Mouse (Mus musculus): ENCODE data around the gene Mup5. TPM values are rescaled to one million over a fixed set of nuclear protein-coding genes. Genes with fewer than 3 reads are reported as not detected.
"Not testable (repeated sequence)": the region's sequence is repeated elsewhere in the genome, so short reads cannot be mapped to it uniquely, and the experiment has no call there.

Gene Mup5
- polyA plus RNA-seq (2012; rRNA removed) = not detected in 2 replicates

DNA sequence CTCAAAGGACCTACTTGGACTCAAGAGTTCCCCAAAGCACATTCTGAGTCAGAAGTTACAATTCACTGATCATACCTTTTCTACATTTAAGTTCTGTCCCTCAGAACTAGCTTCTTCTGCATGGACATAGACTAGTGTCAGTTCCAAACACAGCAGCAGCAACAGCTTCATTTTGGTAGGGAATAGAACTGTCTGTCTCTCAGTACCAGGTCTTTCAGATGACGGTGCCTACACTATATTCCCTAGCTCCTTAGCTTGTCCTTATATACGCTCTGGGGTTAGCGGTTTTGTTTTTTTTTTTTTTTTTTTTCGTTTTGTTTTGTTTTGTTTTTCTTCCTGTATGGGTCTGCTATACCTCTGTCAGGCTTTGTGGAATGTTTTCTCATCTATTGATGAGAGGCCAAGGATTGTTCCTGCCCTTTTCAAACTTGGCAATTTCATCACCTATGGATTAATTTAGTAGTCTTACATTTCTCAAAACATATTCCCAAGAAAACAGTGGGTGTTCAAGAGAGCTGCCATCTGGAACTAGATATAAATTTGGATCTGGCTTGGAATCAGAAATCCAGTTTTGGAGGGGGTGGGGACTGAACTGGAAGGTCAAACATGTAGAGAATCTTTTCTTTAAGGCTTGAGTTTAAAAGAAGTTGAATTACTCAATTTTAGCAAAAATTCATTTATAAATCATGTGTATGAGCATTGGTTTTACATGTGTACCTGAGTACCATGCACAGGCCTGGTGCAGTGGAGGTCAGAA lies at the start of gene Mup5:
Gene Mup5 (minus strand): TSS at position 282 of the 757 bp plus-strand sequence.
- DNase-seq (ENCODE audit: low read depth) = no peak
- no peak for TF ChIP-seq POLR2A (IDR thresholded peaks at IDR 0.05; ENCODE audit: borderline replicate concordance, extremely low read depth, insufficient read depth, insufficient read length, poor library complexity, severe bottlenecking)
- TF ChIP-seq CTCF (IDR thresholded peaks at IDR 0.05; ENCODE audit: borderline replicate concordance, extremely low read depth, insufficient read depth, insufficient read length) = no peak

DNA sequence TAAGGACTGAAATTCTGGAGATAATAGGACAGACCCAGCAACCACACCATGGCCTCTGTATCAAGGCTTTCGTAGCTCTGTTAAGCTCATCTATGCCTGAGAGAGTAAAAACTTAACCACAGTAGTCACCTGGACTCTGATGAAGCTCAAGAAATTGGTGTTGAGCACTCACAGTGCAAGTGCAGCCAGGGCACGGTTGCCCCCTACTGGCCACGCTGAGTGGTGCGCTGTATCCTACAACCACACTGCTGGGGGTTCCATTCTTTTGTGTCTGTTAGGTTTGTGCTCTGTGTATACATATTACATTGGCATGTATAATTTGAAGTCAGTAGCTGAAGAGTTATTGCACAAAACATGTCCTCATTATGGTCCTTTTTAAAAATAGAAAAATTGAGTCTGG lies 23.1 kb upstream of the Mup5 start:
- no peak for DNase-seq (ENCODE audit: low read depth)
- peak; percentile 51 for TF ChIP-seq CTCF (IDR thresholded peaks at IDR 0.05; ENCODE audit: borderline replicate concordance, extremely low read depth, insufficient read depth, insufficient read length)
- no peak for TF ChIP-seq POLR2A (IDR thresholded peaks at IDR 0.05; ENCODE audit: borderline replicate concordance, extremely low read depth, insufficient read depth, insufficient read length, poor library complexity, severe bottlenecking)

DNA sequence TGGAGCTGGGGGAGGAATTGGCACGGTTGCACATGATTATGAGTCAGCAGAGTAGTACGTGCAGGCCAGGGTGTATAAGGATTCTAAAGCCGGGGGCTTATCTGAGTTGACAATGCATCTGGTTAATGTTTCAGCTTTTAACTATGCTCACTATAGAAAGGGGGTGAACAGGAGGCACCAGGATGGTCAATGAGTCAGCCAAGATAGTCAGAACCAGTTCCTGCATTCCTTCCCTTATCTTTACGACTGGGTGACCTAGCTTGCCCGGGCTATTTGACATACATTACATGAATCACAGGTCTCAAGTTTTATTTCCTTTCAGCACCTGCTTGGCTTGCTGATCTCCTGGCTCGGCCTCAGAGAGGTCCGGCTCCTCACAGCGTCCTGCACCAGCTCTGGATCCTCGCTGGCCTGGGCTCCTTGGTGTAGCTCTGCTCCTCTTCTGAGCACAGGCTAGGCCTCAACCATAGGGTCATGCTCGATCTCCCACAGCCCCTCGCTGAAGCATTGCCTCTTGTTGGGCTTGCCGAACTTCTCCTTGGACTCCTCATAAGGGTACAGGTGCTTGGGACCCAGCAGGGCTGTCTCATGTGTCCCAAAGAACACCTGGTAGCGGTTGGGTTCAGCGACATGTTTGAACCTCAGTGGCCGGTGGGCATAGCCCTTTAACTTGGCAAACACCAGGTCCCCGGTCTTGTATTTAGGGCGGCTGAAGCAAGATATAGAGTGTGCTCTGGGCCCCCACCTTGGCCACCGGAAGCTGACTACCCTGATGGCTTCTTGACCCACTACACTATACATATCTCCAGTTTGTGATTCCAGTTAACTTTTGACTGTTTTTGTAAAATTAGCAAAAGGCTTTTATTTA lies 21.0 kb upstream of the Mup5 start:
- TF ChIP-seq POLR2A (IDR thresholded peaks at IDR 0.05; ENCODE audit: borderline replicate concordance, extremely low read depth, insufficient read depth, insufficient read length, poor library complexity, severe bottlenecking) = no peak
- no peak for TF ChIP-seq CTCF (IDR thresholded peaks at IDR 0.05; ENCODE audit: borderline replicate concordance, extremely low read depth, insufficient read depth, insufficient read length)
- DNase-seq (ENCODE audit: low read depth) = no peak

DNA sequence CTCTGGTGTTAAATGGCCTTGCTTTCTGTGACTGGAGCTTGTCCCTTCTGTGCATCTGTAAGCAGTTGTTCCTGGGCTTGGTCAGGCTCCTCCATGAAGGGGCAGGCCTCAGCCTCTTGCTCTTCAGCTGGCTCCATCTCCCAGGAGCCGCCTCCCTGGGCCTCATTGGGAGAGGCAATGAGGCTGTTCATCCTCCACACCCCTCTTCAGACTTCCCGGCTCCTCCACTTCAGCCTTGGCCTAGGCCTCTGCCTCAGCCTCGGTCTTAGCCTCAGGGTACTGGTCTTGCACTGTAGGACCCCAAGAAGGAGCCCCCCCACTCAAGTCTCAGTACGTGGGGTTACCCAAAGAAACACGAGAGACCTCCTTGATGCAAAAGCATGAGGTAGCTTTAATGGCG lies 20.3 kb upstream of the Mup5 start:
- no peak for TF ChIP-seq POLR2A (IDR thresholded peaks at IDR 0.05; ENCODE audit: borderline replicate concordance, extremely low read depth, insufficient read depth, insufficient read length, poor library complexity, severe bottlenecking)
- no peak for TF ChIP-seq CTCF (IDR thresholded peaks at IDR 0.05; ENCODE audit: borderline replicate concordance, extremely low read depth, insufficient read depth, insufficient read length)
- no peak for DNase-seq (ENCODE audit: low read depth)

DNA sequence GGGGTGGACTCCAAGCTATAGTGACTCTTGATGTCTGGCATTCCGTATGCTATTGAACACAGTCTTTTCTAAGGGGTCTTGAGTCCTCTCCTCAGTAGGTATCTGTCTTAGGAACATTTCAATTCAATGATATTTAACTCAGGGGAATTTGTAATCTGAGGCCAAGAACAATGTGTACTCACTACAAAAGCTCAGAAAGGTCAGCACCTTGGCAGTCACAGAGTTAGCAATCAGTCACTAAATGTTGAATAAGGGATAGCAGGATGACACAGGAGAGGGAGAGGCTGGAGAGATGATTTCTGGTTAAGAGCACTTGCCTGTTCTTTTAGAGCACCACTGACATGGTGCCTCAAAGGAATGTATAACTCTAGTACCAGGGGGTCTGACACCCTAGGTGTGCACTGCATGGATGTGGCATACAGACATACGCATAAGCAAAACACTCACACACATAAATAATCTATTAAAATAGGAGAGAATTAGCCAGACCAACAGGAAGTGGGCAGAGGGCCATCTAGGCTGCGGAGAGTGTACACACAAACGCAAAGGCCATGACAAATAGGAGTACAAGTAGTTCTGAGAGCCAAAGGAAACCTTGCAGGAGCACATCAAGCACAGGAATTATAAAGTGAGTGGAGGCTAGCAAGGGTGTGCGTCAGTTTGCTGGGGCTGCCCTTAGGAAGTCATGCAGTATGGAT lies 9.9 kb upstream of the Mup5 start:
- DNase-seq (ENCODE audit: low read depth) = no peak
- TF ChIP-seq CTCF (IDR thresholded peaks at IDR 0.05; ENCODE audit: borderline replicate concordance, extremely low read depth, insufficient read depth, insufficient read length) = no peak
- no peak for TF ChIP-seq POLR2A (IDR thresholded peaks at IDR 0.05; ENCODE audit: borderline replicate concordance, extremely low read depth, insufficient read depth, insufficient read length, poor library complexity, severe bottlenecking)

DNA sequence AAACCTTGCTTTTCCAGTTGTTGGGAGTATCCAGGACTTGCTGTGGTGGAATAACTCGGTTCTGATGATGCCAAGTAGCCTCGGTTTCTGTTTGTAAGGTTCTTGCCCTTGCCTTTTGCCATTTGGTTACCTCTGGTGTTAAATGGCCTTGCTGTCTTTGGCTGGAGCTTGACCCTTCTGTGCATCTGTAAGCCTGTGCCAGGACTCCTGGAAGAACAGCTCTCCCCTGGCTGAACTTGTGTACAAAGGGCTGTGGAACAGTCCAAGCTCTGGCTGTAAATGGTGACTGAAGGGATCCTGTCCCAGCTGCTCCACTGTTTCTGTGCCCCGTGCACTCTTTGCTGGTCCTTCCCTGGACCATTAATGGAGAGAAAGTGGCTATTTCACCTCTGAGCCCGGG lies 5.8 kb downstream of the Mup5 start:
- DNase-seq (ENCODE audit: low read depth) = no peak
- TF ChIP-seq POLR2A (IDR thresholded peaks at IDR 0.05; ENCODE audit: borderline replicate concordance, extremely low read depth, insufficient read depth, insufficient read length, poor library complexity, severe bottlenecking) (no peak), CTCF (IDR thresholded peaks at IDR 0.05; ENCODE audit: borderline replicate concordance, extremely low read depth, insufficient read depth, insufficient read length) (no peak)

DNA sequence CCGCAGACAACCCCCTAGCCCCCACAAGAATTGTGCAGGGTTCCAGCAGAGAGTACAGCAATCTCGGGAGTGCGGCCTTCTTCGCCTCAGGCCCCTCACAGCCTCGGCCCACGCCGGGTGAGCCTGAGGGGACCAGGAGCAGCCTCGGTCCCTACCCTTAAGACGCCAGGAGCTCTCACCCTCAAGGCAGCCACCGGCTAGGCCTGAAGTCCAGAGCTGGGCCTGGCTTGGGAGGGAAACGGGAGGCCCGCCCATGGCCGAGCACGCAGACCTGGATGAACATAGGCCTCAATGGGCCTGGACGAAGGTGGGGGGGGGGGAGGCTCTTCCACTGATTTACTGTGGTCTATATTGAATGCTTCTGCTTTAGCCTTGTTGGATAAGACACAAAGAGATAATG lies 11.8 kb downstream of the Mup5 start:
- TF ChIP-seq POLR2A (IDR thresholded peaks at IDR 0.05; ENCODE audit: borderline replicate concordance, extremely low read depth, insufficient read depth, insufficient read length, poor library complexity, severe bottlenecking) = no peak
- TF ChIP-seq CTCF (IDR thresholded peaks at IDR 0.05; ENCODE audit: borderline replicate concordance, extremely low read depth, insufficient read depth, insufficient read length) = no peak
- no peak for DNase-seq (ENCODE audit: low read depth)

DNA sequence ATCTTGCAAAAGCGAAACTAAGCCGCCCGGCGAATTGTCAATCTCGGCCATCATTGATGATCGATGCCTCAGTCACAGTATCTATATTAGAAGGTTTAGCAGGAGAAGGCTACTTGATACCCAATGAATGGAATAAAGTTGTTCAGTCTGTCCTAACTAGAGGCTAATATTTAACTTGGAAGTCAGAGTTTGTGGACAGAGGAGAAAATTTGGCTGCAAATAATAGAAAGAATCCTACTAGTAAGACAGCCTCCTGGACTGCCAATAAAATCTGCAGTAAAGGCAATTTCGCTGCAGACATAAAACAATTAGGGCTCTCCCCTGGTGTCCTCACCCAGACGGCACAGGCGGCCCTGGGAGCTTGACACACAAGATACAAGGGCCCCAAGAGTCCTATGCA lies 12.5 kb downstream of the Mup5 start:
- DNase-seq (ENCODE audit: low read depth) = not testable (repeated sequence)

DNA sequence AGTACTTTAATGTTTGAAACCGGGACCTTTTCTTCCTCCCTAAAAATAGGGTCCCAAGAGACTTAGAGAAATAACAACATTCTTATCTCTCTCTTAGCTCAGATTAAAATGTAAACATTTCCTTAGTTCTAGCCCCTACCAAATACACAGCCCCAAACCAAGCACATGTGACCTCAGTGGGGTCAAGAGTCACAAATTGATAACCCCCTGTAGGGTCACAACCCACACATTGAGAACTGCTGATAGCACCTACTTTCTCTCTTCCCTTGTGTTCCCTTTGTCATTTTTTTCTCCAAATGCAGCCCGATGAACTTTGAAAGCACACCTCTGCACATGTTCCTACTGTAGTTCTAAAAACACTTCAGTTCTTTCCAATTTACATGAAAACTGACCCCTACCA lies 19.4 kb downstream of the Mup5 start:
- TF ChIP-seq CTCF (IDR thresholded peaks at IDR 0.05; ENCODE audit: borderline replicate concordance, extremely low read depth, insufficient read depth, insufficient read length) (no peak), POLR2A (IDR thresholded peaks at IDR 0.05; ENCODE audit: borderline replicate concordance, extremely low read depth, insufficient read depth, insufficient read length, poor library complexity, severe bottlenecking) (no peak)
- DNase-seq (ENCODE audit: low read depth) = no peak

DNA sequence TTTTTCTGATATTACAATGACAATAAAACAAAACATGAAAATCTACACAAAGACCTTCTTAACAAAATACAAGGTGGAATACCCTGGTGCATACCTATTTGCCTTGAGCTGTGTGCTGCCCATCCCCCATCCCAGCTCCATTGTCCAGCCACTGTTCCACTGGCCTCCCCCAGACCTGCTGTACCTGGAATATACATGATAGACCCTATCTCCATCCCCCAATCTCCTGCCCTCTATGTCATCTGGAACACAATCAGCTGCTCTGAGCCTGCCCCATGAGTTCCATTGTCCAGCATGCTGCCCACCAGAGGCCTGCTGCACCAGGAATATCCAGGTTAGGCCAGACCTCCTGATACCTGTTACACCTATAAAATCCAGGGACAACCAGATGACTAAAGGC lies 21.6 kb downstream of the Mup5 start:
- DNase-seq (ENCODE audit: low read depth) = no peak
- TF ChIP-seq POLR2A (IDR thresholded peaks at IDR 0.05; ENCODE audit: borderline replicate concordance, extremely low read depth, insufficient read depth, insufficient read length, poor library complexity, severe bottlenecking) (no peak), CTCF (IDR thresholded peaks at IDR 0.05; ENCODE audit: borderline replicate concordance, extremely low read depth, insufficient read depth, insufficient read length) (no peak)

DNA sequence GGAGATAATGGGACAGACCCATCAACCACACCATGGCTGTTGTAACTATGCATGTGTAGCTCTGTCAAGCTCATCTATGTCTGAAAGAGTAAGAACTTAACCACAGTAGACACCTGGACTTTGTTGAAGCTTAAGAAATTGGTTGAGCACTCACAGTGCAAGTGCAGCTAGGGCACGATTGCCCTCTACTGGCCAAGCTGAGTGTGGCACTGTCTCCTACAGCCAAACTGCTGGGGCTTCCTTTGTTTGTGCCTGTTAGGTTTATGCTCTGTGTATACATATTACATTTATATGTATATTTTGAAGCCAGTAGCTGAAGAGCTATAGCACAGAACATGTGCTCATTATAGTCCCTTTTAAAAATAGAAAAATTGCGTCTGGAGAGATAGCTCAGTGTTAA lies 23.8 kb downstream of the Mup5 start:
- TF ChIP-seq CTCF (IDR thresholded peaks at IDR 0.05; ENCODE audit: borderline replicate concordance, extremely low read depth, insufficient read depth, insufficient read length) = peak; percentile 70
- peak; percentile 43 for DNase-seq (ENCODE audit: low read depth)

DNA sequence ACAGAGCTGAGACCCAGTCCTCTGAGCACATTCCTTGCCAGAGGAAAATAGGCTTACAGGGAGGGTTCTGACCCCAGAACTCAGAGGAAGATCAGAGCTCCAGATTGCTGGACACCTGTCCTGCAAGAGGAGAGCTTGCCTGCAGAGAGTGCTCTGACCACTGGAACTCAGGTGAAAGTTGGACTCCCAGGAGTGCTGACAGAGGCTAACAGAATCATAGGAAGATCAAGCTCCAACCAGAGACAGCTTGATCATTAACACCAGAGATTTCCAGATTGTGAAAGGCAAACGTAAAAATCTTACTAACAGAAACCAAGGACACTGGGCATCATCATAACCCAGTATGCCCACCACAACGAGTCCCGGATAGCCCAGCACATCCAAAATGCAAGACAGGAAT lies 26.1 kb downstream of the Mup5 start:
- not testable (repeated sequence) for DNase-seq (ENCODE audit: low read depth)

DNA sequence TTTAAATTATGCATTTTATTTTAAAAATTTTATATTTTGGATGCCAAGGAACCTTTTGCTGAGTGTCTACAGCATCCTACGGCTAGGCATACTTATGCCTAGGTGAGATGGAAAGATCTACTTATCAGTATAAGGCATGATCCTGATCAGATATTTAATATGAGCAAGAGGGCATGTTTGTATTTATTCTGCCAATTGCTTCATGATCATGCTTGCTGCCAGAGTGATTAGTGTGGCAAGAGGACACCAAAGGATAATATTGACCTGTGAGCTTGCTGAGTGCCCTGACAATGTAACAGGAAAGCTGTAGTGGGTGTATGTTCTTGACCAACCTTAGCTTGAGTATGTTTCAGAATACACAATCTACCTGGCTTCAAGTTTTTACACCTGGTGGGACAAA lies 45.3 kb downstream of the Mup5 start:
- DNase-seq (ENCODE audit: low read depth) = not testable (repeated sequence)

DNA sequence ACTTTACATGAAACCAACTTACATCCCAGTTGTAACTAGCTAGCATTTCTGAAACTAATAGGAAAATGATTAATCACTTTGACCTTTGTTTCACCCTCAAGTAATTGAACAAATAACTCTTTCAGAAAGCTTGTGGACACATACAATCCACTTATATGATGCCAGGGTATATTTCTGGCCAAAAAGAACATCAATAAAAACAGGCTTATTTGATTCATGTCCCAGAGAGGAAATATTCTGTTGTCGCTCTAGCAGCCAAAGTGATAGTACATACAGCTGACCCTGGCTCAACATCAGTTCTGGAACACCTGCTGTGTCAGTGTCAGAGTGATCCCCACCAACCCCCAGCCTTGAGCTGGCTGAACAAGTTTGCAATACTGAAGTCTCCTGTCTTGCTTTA lies 50.8 kb downstream of the Mup5 start:
- DNase-seq (ENCODE audit: low read depth) = not testable (repeated sequence)

DNA sequence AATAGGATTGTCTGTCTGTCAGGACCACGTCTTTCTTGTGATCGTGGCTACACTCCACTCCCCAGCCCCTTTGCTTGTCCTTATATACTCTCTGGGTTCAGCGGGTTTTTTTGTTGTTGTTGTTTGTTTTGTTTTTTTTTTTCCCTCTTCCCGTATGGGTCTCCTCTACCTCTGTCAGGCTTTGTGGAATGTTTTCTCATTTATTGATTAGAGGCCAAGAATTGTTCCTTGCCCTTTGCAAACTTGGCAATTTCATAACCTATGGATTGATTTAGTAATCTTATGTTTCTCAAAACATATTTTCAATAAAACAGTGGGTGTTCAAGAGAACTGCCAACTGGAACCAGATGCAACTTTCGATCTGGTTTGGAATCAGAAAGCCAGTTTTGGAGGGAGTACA lies 52.9 kb downstream of the Mup5 start, which contains the start of gene Mup19:
Gene Mup19 (minus strand): TSS at position 101 of the 400 bp plus-strand sequence.
- not testable (repeated sequence) for DNase-seq (ENCODE audit: low read depth)
